Mouse (Mus musculus) C2C12 (cell line): ENCODE results near the gene Tnfrsf14.

Source experiments
- CTCF ChIP-seq: IDR thresholded peaks from one replicate; pipeline ENCODE4 v1.5.1; 2011; ENCODE audit not compliant: control insufficient read depth, insufficient read depth, insufficient read length
- FOSL1 ChIP-seq: IDR thresholded peaks from one replicate; pipeline ENCODE4 v1.8.0; 2011; ENCODE audit warnings: mild to moderate bottlenecking, low read length; ENCODE audit not compliant: poor library complexity, insufficient read depth, severe bottlenecking
- MAX ChIP-seq: IDR thresholded peaks from one replicate; pipeline ENCODE4 v1.6.1; 2011; ENCODE audit warnings: mild to moderate bottlenecking, control low read depth
- MYOD1 ChIP-seq: IDR thresholded peaks from one replicate; pipeline ENCODE4 v1.6.1; 2011; ENCODE audit warnings: low read depth; ENCODE audit not compliant: control insufficient read depth, insufficient read length
- MYOG ChIP-seq: IDR thresholded peaks from one replicate; pipeline ENCODE4 v1.6.1; 2011; ENCODE audit not compliant: control insufficient read depth, insufficient read length; ENCODE audit errors: extremely low read depth
- USF1 ChIP-seq: IDR thresholded peaks from one replicate; pipeline ENCODE4 v1.6.1; 2011; ENCODE audit warnings: low read depth, mild to moderate bottlenecking, control low read depth, moderate library complexity

DNA sequence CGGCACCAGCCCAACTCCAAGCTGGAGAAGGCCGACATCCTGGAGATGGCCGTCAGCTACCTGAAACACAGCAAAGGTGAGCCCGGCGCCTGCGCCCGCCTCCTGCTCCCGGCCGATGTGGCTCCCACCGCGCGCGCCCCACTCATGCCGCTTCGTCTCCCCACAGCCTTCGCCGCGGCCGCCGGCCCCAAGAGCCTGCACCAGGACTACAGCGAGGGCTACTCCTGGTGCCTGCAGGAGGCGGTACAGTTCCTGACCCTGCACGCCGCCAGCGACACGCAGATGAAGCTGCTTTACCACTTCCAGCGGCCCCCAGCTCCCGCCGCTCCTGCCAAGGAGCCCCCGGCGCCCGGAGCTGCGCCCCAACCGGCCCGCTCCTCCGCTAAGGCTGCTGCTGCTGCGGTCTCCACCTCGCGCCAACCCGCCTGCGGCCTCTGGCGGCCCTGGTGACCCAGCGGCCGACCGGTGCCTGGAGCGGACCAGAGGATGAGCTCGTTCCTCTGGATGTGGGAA lies 32.9 kb upstream of the Tnfrsf14 start:
- TF ChIP-seq CTCF (no peak), MAX (no peak), FOSL1 (no peak), MYOG (no peak), MYOD1 (no peak), USF1 (no peak)
